Mouse (Mus musculus): ENCODE results near the gene Il5ra.

Il5ra gene

DNA sequence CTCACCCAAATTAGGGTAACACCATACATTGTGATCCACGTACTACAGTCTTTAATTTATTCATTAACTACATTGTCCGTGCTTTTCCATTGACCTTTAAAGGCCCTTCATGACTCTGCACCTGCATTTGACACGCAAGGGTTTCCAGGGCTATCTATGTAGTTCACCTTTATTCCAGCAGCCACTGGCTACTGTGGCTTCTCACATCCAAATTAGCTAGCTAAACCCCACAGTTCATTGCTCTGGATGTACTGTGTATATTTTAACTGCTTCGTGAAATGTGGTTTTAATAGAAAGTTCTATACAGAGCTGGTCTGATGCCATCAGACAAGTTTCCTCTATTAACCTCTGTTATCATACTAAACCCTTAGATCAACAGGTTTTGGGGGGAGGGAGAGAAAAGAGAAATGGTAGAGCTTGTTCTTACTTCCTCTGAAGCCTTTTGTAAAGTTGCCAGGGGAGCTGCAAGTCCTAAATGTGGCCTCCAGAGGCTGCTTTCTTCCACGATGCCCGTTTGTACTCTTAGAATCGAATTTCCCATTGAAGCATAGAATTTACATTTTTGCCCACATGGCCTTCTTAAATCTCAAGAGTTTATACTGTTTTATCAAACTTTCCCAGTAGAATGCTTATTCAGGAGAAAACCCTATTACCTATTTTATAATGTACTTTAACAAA lies 5.1 kb downstream of the Il5ra start:
- in situ Hi-C loops (cut with MboI; ENCODE audit: unreplicated experiment in 2 of 2), result loop anchor here (5.0 to 25.0 kb wide), 4 partner anchors 49 to 1819 kb away; partner anchors contain the start of genes Itpr1 (in 1 of the 2) and Sumf1 (in 1 of the 2)

DNA sequence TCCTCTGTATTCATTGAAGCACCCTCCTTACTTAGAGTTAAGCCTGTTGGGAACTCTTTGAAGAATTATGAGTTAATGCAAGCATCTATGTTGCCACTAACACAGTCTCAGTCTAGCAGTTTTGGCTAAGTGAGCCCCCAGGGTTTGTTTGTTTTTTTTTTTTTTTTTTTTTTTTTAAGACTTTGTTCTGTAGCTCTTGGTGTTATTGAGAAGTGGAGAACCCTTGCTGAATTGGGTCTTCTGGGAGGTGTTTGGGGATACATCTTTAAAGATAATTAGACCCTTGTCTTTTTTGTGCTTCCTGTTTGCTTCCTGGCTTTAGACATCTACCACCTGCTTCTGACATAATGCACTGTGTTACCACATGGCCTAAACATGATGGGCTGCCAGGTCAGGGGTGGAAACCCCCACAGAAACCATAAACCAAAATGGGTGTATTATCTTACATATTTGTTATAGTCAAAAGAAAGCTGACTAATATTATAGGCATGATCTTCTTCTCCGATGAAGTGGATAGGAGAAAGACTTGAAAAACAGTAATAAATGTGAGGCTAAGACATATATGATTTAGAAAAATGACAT lies 8.5 kb downstream of the Il5ra start:
- in situ Hi-C loops (cut with MboI; ENCODE audit: unreplicated experiment in 2 of 2), result loop anchor here (5.0 to 25.0 kb wide), 4 partner anchors 52 to 1822 kb away; partner anchors contain the start of genes Itpr1 (in 1 of the 2) and Sumf1 (in 1 of the 2)

DNA sequence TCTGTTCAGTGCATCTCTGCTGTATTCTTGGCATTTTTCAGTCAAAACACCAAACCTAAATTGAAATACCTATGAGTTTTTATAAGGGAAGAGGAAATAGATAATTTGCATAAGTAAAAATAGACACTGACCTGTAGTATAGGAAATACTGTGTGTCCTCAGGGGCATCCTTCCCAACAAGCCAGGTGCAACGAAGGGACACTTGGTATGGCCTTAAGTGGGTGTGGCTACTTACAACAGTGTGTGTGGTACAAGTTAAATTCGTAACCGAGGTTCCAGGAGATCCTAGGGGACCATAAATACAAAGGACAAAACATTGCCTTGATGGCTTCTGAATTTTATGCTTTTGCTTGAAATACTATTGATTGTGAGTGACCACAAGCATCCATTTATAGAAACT lies 10.6 kb downstream of the Il5ra start:
- in situ Hi-C loops (cut with MboI; ENCODE audit: unreplicated experiment in 2 of 2), result loop anchor here (25.0 kb wide), 3 partner anchors 1449 to 1824 kb away; partner anchors contain the start of genes Itpr1 (in 1 of the 2) and Sumf1 (in 1 of the 2)

DNA sequence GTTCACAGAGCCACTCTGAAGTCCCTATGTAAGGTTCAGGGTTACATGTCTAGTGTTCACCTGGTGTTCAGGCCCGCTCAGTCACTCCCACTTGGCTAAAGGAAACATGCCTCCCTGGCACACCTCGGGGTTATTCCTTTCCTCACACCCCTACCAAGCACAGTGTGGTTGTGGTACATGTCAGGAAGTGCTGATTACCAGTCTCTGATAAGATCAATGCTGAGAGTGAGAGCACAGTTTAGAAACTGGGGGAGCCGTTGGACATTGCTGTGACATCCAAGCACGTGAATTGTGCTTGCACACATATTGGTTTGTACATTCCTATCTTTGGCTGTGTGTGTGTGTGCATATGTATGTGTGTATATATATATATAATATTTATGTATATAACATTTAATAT lies 16.3 kb downstream of the Il5ra start:
- in situ Hi-C loops (cut with MboI; ENCODE audit: unreplicated experiment in 2 of 2), result loop anchor here (25.0 kb wide), 3 partner anchors 1455 to 1830 kb away; partner anchors contain the start of genes Itpr1 (in 1 of the 2) and Sumf1 (in 1 of the 2)

DNA sequence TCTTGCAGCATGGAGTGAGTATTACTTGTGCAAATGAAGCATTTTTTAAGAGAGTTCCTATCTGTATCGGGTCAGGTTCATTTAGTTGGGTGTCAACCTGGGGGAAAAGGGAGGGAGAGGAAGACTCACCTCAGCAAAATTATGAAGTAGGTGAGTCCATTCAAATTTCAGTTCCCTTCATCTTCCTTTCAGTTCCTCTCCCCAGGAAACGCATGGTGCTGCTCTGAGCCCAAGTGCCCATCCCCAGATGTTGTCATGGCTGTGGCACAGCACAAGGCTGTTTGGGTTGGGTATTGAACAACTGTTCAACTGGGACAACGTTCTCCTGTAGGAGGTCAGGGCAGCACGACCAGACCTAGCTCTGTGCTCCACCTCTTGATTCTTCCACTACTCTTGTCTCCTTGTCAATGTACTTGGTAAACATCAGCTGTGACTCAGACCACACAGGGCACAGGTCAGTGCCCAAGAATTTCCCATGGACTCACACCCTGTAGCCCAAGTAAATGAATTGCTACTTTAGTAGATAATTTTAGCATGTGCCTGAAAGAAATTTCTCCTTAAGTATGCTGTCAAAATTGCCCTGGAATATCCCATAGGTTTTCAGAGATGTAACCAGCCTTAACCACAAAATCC lies 19.0 kb downstream of the Il5ra start:
- in situ Hi-C loops (cut with MboI; ENCODE audit: unreplicated experiment in 2 of 2), result loop anchor here (10.0 to 25.0 kb wide), 4 partner anchors 65 to 1833 kb away; partner anchors contain the start of genes Itpr1 (in 1 of the 2) and Sumf1 (in 1 of the 2)

DNA sequence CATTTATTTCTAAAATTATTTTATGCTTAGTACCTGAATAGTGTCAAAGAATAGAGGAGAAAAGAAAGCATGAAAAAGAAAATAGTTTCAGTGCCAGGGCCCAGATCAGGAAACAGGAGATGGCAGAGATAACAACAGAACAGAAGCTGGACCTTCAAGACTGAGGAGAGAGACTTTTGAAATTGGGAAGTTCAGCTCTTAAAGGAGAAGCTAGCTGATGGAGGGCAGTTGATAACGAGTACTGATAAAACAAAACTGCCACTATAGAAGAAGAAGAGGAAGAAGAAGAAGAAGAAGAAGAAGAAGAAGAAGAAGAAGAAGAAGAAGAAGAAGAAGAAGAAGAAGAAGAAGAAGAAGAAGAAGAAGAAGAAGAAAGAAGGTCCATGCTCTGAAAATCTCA lies 21.1 kb downstream of the Il5ra start:
- in situ Hi-C loops (cut with MboI; ENCODE audit: unreplicated experiment in 2 of 2), result loop anchor here (10.0 to 25.0 kb wide), 4 partner anchors 67 to 1835 kb away; partner anchors contain the start of genes Itpr1 (in 1 of the 2) and Sumf1 (in 1 of the 2)

GRCm38 (mm10) chr6:106726078-106726477 lies 22.8 kb downstream of the Il5ra start:
- in situ Hi-C loops (cut with MboI; ENCODE audit: unreplicated experiment in 2 of 2), result loop anchor here (10.0 to 25.0 kb wide), 4 partner anchors 69 to 1836 kb away; partner anchors contain the start of genes Itpr1 (in 1 of the 2) and Sumf1 (in 1 of the 2)

DNA sequence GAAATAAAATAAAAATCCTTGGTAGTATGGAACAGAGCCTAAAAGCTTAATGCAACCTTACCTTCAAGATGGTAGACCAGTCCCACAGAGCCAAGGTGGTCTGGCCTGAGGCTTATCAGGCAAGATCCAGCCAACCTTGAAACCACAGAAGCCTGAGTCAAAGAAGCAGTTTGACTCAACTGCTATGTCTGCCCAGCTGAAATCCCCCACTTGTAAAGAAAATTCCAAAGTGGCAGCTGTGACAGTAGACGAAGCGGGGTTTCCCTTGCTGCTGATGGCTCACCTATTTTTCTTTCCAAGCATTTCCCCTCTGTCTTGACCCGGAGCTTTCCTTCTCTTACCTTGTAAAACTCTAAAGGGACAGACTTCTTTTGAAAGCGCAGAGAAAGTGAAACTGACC lies 23.2 kb downstream of the Il5ra start:
- in situ Hi-C loops (cut with MboI; ENCODE audit: unreplicated experiment in 2 of 2), result loop anchor here (10.0 to 25.0 kb wide), 4 partner anchors 69 to 1837 kb away; partner anchors contain the start of genes Itpr1 (in 1 of the 2) and Sumf1 (in 1 of the 2)

- in situ Hi-C loops (cut with MboI; ENCODE audit: unreplicated experiment in 2 of 2), result no loop called here
Observed at GRCm38 (mm10) chr6:106705506-106706035, 43.3 kb downstream of the Il5ra start.

- in situ Hi-C loops (cut with MboI; ENCODE audit: unreplicated experiment in 2 of 2), result no loop called here
Observed at GRCm38 (mm10) chr6:106701931-106702330, 46.9 kb downstream of the Il5ra start.

DNA sequence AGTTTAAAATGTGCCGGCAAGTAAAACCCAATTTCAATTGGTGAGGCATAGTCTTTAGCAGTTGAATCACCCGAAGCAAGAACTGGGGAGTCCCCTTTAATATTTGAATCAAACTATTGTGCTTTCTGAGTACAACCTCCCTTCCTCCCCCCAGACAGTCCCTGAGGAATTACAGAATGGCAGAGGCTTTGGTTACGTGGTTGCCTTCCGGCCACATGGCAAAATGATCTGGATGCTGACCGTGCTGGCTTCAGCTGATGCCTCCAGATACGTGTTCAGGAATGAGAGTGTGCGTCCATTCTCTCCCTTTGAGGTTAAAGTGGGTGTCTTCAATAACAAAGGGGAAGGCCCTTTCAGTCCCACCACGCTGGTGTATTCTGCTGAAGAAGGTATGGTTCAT lies 73.3 kb downstream of the Il5ra start:
- in situ Hi-C loops (cut with MboI; ENCODE audit: unreplicated experiment in 2 of 2), result no loop called here

- in situ Hi-C loops (cut with MboI; ENCODE audit: unreplicated experiment in 2 of 2), result loop anchor here (5.0 to 25.0 kb wide), 3 partner anchors 138 to 1398 kb away; partner anchors contain the start of genes Crbn (in 2 of the 2) and Setmar (in 1 of the 2)
Observed at GRCm38 (mm10) chr6:106663780-106664651, 84.8 kb downstream of the Il5ra start.

Measured in v-Abl transformed pro-B cells (cell line).